Mouse (Mus musculus) lung, postnatal 0 days (tissue): Measurements from ENCODE around the gene Otud3.

Experiments used
- CTCF ChIP-seq: IDR thresholded peaks from 2 replicates; pipeline ENCODE4 v1.5.1; 2016; ENCODE audit warnings: antibody characterized with exemption, mild to moderate bottlenecking
- EP300 ChIP-seq: IDR thresholded peaks from 2 replicates; pipeline ENCODE4 v1.6.1; 2016; ENCODE audit warnings: antibody characterized with exemption, mild to moderate bottlenecking, control low read depth

DNA sequence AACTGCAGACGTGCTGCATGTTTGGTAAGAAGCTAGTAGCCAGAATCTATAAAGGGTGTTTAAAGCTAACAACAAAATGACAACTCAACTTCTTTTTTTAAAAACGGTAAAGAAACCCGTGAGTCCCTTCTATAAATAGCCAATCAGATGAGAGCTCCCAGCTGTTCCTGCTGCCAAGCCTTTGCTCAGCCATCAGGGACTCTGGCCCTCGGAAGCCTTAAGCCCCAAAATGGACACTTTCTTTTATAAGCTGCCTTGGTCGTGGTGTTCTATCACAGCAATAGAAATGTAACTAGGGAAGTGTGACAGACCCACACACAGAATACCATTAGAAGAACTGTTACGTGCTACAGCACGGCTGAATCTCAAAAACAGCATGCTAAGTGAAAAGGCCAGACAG is 14.4 kb downstream of the Otud3 start:
- TF ChIP-seq CTCF = no peak
- TF ChIP-seq EP300 = no peak
